Mouse (Mus musculus): ENCODE data around the gene Gm8050. TPM values are rescaled to one million over a fixed set of nuclear protein-coding genes. Genes with fewer than 3 reads are reported as not detected.
"Not testable (repeated sequence)": the region's sequence is repeated elsewhere in the genome, so short reads cannot be mapped to it uniquely, and the experiment has no call there.

The Gm8050 gene
- polyA plus RNA-seq (2016; fragmentation: Nextera tagmentation; extraction: Ambion mirVana) = not detected in 2 replicates

GRCm38 (mm10) chr14:6720151-6720550 is at the start of gene Gm8050:
Gene Gm8050 (minus strand): TSS chr14:6720251.
- not testable (repeated sequence) for DNase-seq (ENCODE audit: low spot score); H3K9me3 ChIP-seq; H3K4me3 ChIP-seq; H3K27me3 ChIP-seq (ENCODE audit: insufficient read depth, poor library complexity, severe bottlenecking); H3K4me1 ChIP-seq; H3K36me3 ChIP-seq; H3K27ac ChIP-seq
- 73% methylated on average over 1 of the region's 2 CpGs for WGBS

GRCm38 (mm10) chr14:6757231-6757536 is 37.1 kb upstream of the Gm8050 start:
- H3K27ac ChIP-seq, H3K36me3 ChIP-seq: not testable (repeated sequence)
- 0% methylated on average over 5 of the region's 13 CpGs for WGBS

GRCm38 (mm10) chr14:6756384-6757230 is 36.6 kb upstream of the Gm8050 start:
- H3K4me1 ChIP-seq; H3K27me3 ChIP-seq (ENCODE audit: insufficient read depth, poor library complexity, severe bottlenecking); H3K9me3 ChIP-seq; H3K36me3 ChIP-seq: not testable (repeated sequence)
- peak overlapping the region; percentile 64; the same call in 1 of the 2 replicates for H3K27ac ChIP-seq
- peak; percentile 22 for DNase-seq (ENCODE audit: low spot score)
- H3K4me3 ChIP-seq = peak overlapping the region; percentile 54
- WGBS = 0% methylated on average over 21 of the region's 67 CpGs

More at GRCm38 (mm10) chr14:6757231-6757536, 37.1 kb upstream of the Gm8050 start:
- H3K4me3 ChIP-seq = peak overlapping the region; percentile 54
- not testable (repeated sequence) for H3K4me1 ChIP-seq; H3K9me3 ChIP-seq; H3K27me3 ChIP-seq (ENCODE audit: insufficient read depth, poor library complexity, severe bottlenecking); DNase-seq (ENCODE audit: low spot score)

GRCm38 (mm10) chr14:6742232-6742631 is 22.2 kb upstream of the Gm8050 start, which contains the start of gene Gm3636:
Gene Gm3636 (minus strand): TSS chr14:6742332.
- H3K9me3 ChIP-seq; H3K27ac ChIP-seq; H3K4me3 ChIP-seq; H3K27me3 ChIP-seq (ENCODE audit: insufficient read depth, poor library complexity, severe bottlenecking); DNase-seq (ENCODE audit: low spot score); H3K4me1 ChIP-seq; H3K36me3 ChIP-seq: not testable (repeated sequence)
- no CpG with 5 or more reads among the region's 2 CpGs for WGBS

- not testable (repeated sequence) for H3K9me3 ChIP-seq; H3K36me3 ChIP-seq; H3K4me3 ChIP-seq; H3K4me1 ChIP-seq; H3K27ac ChIP-seq; H3K27me3 ChIP-seq (ENCODE audit: insufficient read depth, poor library complexity, severe bottlenecking); DNase-seq (ENCODE audit: low spot score)
- no CpG with 5 or more reads among the region's 1 CpGs for WGBS
These were observed 36.0 kb downstream of the Gm8050 start, which contains the start of gene Gm10251 for GRCm38 (mm10) chr14:6684070-6684469. Gene Gm10251 (minus strand): TSS chr14:6684170.

Other genes starting within 250 kb of the Gm8050 start
- gene Gm8356, start 183.0 kb downstream of the Gm8050 start, polyA plus RNA-seq (2016; fragmentation: Nextera tagmentation; extraction: Ambion mirVana) = not detected in 2 replicates
- gene Gm3629, start 129.6 kb downstream of the Gm8050 start, polyA plus RNA-seq (2016; fragmentation: Nextera tagmentation; extraction: Ambion mirVana) = 0.17 and 0.49 TPM in 2 replicates
- 0.36 TPM in 1 of 2 replicates, not detected in the other for gene Gm3460, start 97.8 kb downstream of the Gm8050 start, polyA plus RNA-seq (2016; fragmentation: Nextera tagmentation; extraction: Ambion mirVana)
- 0.31 and 0.32 TPM in 2 replicates for gene Gm10251, start 36.1 kb downstream of the Gm8050 start, polyA plus RNA-seq (2016; fragmentation: Nextera tagmentation; extraction: Ambion mirVana)
- gene Gm3636, start 22.1 kb upstream of the Gm8050 start, polyA plus RNA-seq (2016; fragmentation: Nextera tagmentation; extraction: Ambion mirVana) = 9.4 and 9.6 TPM in 2 replicates
- not detected in 2 replicates for gene Gm8362, start 54.2 kb upstream of the Gm8050 start, polyA plus RNA-seq (2016; fragmentation: Nextera tagmentation; extraction: Ambion mirVana)
- gene Gm3642, start 120.1 kb upstream of the Gm8050 start, polyA plus RNA-seq (2016; fragmentation: Nextera tagmentation; extraction: Ambion mirVana) = not detected in 2 replicates
- 1.6 TPM in 2 replicates for gene Gm3667, start 169.7 kb upstream of the Gm8050 start, polyA plus RNA-seq (2016; fragmentation: Nextera tagmentation; extraction: Ambion mirVana)

Data from heart, embryonic 10.5 days (tissue).